Mouse (Mus musculus): ENCODE data around the gene Lyzl4. TPM values are rescaled to one million over a fixed set of nuclear protein-coding genes. Genes with fewer than 3 reads are reported as not detected.
"Not testable (repeated sequence)": the region's sequence is repeated elsewhere in the genome, so short reads cannot be mapped to it uniquely, and the experiment has no call there.

Lyzl4 gene
- polyA plus RNA-seq, 1 experiment from 2014 or later = not detected

- Histone ChIP-seq H3K4me1 (replicated peaks) (peaks cover 17% of the 10 kb centered on the region), H3K36me3 (no peaks in the 10 kb centered on the region), H3K27ac (no peak overlapping the region), H3K9me3 (0 out of 2 replicates have a peak, but pooled peaks cover 3% of the 10 kb centered on the region), H3K4me3 (no peak overlapping the region), H3K27me3 (ENCODE audit: insufficient read depth, poor library complexity, severe bottlenecking) (no peaks in the 10 kb centered on the region)
- no peak for DNase-seq (ENCODE audit: low spot score)
These were observed 27.6 kb downstream of the Lyzl4 start for GRCm38 (mm10) chr9:121614241-121614757.

- 68% methylated on average over 5 of the region's 5 CpGs for WGBS
- Histone ChIP-seq H3K9me3 (0 out of 2 replicates have a peak, but pooled peaks cover 3% of the 10 kb centered on the region), H3K4me3 (no peak overlapping the region)
These were observed 28.7 kb downstream of the Lyzl4 start for GRCm38 (mm10) chr9:121613192-121613591.

GRCm38 (mm10) chr9:121609381-121609780, 32.5 kb downstream of the Lyzl4 start:
- Histone ChIP-seq H3K4me1 (replicated peaks) (peaks cover 12% of the 10 kb centered on the region), H3K9me3 (0 out of 2 replicates have a peak, but pooled peaks cover 3% of the 10 kb centered on the region), H3K27me3 (ENCODE audit: insufficient read depth, poor library complexity, severe bottlenecking) (no peaks in the 10 kb centered on the region), H3K4me3 (no peak overlapping the region), H3K27ac (no peak overlapping the region), H3K36me3 (no peaks in the 10 kb centered on the region)
- 75% methylated on average over 6 of the region's 6 CpGs for WGBS
- no peak for DNase-seq (ENCODE audit: low spot score)

More at GRCm38 (mm10) chr9:121613192-121613591, 28.7 kb downstream of the Lyzl4 start:
- no peak overlapping the region for H3K27ac ChIP-seq
- no peak for DNase-seq (ENCODE audit: low spot score)
- H3K4me1 ChIP-seq (replicated peaks) = peaks cover 17% of the 10 kb centered on the region
- H3K36me3 ChIP-seq = no peaks in the 10 kb centered on the region
- H3K27me3 ChIP-seq (ENCODE audit: insufficient read depth, poor library complexity, severe bottlenecking) = no peaks in the 10 kb centered on the region

- Histone ChIP-seq H3K27ac (no peak overlapping the region), H3K4me3 (no peak overlapping the region), H3K27me3 (ENCODE audit: insufficient read depth, poor library complexity, severe bottlenecking) (no peaks in the 10 kb centered on the region), H3K9me3 (no peaks in the 10 kb centered on the region), H3K36me3 (no peaks in the 10 kb centered on the region), H3K4me1 (replicated peaks) (peaks cover 3% of the 10 kb centered on the region; the same call in 1 of the 2 replicates)
- WGBS = 63% methylated on average over 1 of the region's 1 CpGs
- no peak for DNase-seq (ENCODE audit: low spot score)
These were observed 35.3 kb downstream of the Lyzl4 start for GRCm38 (mm10) chr9:121606498-121607096.

GRCm38 (mm10) chr9:121605414-121606278, 36.2 kb downstream of the Lyzl4 start:
- Histone ChIP-seq H3K27me3 (ENCODE audit: insufficient read depth, poor library complexity, severe bottlenecking) (no peaks in the 10 kb centered on the region), H3K36me3 (no peaks in the 10 kb centered on the region), H3K4me3 (no peak overlapping the region), H3K9me3 (no peaks in the 10 kb centered on the region), H3K27ac (no peak overlapping the region), H3K4me1 (replicated peaks) (peaks cover 12% of the 10 kb centered on the region)
- WGBS = 60% methylated on average over 12 of the region's 12 CpGs
- peak; percentile 86 for DNase-seq (ENCODE audit: low spot score)

- H3K27me3 ChIP-seq (ENCODE audit: insufficient read depth, poor library complexity, severe bottlenecking) = no peaks in the 10 kb centered on the region
- H3K4me3 ChIP-seq = no peak overlapping the region
- no peak overlapping the region for H3K27ac ChIP-seq
- no peak for DNase-seq (ENCODE audit: low spot score)
- peaks cover 26% of the 10 kb centered on the region for H3K4me1 ChIP-seq (replicated peaks)
- 90% methylated on average over 2 of the region's 2 CpGs for WGBS
- H3K9me3 ChIP-seq = no peaks in the 10 kb centered on the region
- no peaks in the 10 kb centered on the region for H3K36me3 ChIP-seq
These were observed 39.5 kb downstream of the Lyzl4 start for GRCm38 (mm10) chr9:121602381-121602780.

- no peak overlapping the region for H3K27ac ChIP-seq
- H3K4me1 ChIP-seq (replicated peaks) = peaks cover 26% of the 10 kb centered on the region
- 33% methylated on average over 6 of the region's 6 CpGs for WGBS
- no peaks in the 10 kb centered on the region for H3K36me3 ChIP-seq
- peak; percentile 17 for DNase-seq (ENCODE audit: low spot score)
- H3K9me3 ChIP-seq = no peaks in the 10 kb centered on the region
- H3K4me3 ChIP-seq = no peak overlapping the region
- no peaks in the 10 kb centered on the region for H3K27me3 ChIP-seq (ENCODE audit: insufficient read depth, poor library complexity, severe bottlenecking)
These were observed 41.0 kb downstream of the Lyzl4 start for GRCm38 (mm10) chr9:121600861-121601427.

- Histone ChIP-seq H3K9me3 (no peaks in the 10 kb centered on the region), H3K27ac (no peak overlapping the region; the same call in 1 of the 2 replicates), H3K36me3 (no peaks in the 10 kb centered on the region), H3K27me3 (ENCODE audit: insufficient read depth, poor library complexity, severe bottlenecking) (no peaks in the 10 kb centered on the region), H3K4me1 (replicated peaks) (peaks cover 26% of the 10 kb centered on the region), H3K4me3 (no peak overlapping the region)
- DNase-seq (ENCODE audit: low spot score) = no peak
- WGBS = 62% methylated on average over 13 of the region's 13 CpGs
These were observed 41.6 kb downstream of the Lyzl4 start for GRCm38 (mm10) chr9:121600201-121600860.

- H3K9me3 ChIP-seq = no peaks in the 10 kb centered on the region
- 86% methylated on average over 6 of the region's 6 CpGs for WGBS
These were observed 42.3 kb downstream of the Lyzl4 start for GRCm38 (mm10) chr9:121599551-121599950.

GRCm38 (mm10) chr9:121598106-121598505, 43.8 kb downstream of the Lyzl4 start:
- WGBS = 85% methylated on average over 2 of the region's 2 CpGs
- Histone ChIP-seq H3K27me3 (ENCODE audit: insufficient read depth, poor library complexity, severe bottlenecking) (no peaks in the 10 kb centered on the region), H3K4me3 (no peak overlapping the region), H3K36me3 (no peaks in the 10 kb centered on the region), H3K4me1 (replicated peaks) (peaks cover 33% of the 10 kb centered on the region), H3K27ac (no peak overlapping the region), H3K9me3 (no peaks in the 10 kb centered on the region)
- DNase-seq (ENCODE audit: low spot score) = no peak

More at GRCm38 (mm10) chr9:121599551-121599950, 42.3 kb downstream of the Lyzl4 start:
- H3K4me3 ChIP-seq = no peak overlapping the region
- H3K27ac ChIP-seq = no peak overlapping the region
- peaks cover 29% of the 10 kb centered on the region for H3K4me1 ChIP-seq (replicated peaks)
- no peak for DNase-seq (ENCODE audit: low spot score)
- no peaks in the 10 kb centered on the region for H3K27me3 ChIP-seq (ENCODE audit: insufficient read depth, poor library complexity, severe bottlenecking)
- no peaks in the 10 kb centered on the region for H3K36me3 ChIP-seq

GRCm38 (mm10) chr9:121594771-121595170, 47.1 kb downstream of the Lyzl4 start:
- Histone ChIP-seq H3K9me3 (no peaks in the 10 kb centered on the region), H3K36me3 (no peaks in the 10 kb centered on the region), H3K27me3 (ENCODE audit: insufficient read depth, poor library complexity, severe bottlenecking) (no peaks in the 10 kb centered on the region), H3K4me3 (no peak overlapping the region), H3K4me1 (replicated peaks) (peaks cover 24% of the 10 kb centered on the region), H3K27ac (no peak overlapping the region)
- 74% methylated on average over 4 of the region's 4 CpGs for whole genome bisulfite sequencing
- no peak for DNase-seq (ENCODE audit: low spot score)

GRCm38 (mm10) chr9:121593768-121594167, 48.1 kb downstream of the Lyzl4 start:
- not testable (repeated sequence) for H3K9me3 ChIP-seq; DNase-seq (ENCODE audit: low spot score); H3K27me3 ChIP-seq (ENCODE audit: insufficient read depth, poor library complexity, severe bottlenecking); H3K36me3 ChIP-seq; H3K4me3 ChIP-seq; H3K27ac ChIP-seq
- peaks cover 22% of the 10 kb centered on the region; the same call in 1 of the 2 replicates for H3K4me1 ChIP-seq (replicated peaks)
- WGBS = 78% methylated on average over 3 of the region's 3 CpGs
